Mouse (Mus musculus) CD4-positive, CD25-positive, alpha-beta regulatory T cell, adult 4 months (primary cell): ENCODE measurements around the gene Il17rb. TPM values are rescaled to one million over a fixed set of nuclear protein-coding genes. Genes with fewer than 3 reads are reported as not detected.

Source experiments
- ATAC-seq: one replicate; pipeline ENCODE4 v1.8.0; 2017
- polyA plus RNA-seq, 2 experiments: library from polyadenylated mRNA; unstranded; fragments of 100-300 nt; shearing (Covaris generic); gene quantifications; one replicate each; pipeline ENCODE4 v1.2.1; 2017

Il17rb gene
- 1 to 10 TPM; 3.1 to 4.5 TPM for polyA plus RNA-seq

DNA sequence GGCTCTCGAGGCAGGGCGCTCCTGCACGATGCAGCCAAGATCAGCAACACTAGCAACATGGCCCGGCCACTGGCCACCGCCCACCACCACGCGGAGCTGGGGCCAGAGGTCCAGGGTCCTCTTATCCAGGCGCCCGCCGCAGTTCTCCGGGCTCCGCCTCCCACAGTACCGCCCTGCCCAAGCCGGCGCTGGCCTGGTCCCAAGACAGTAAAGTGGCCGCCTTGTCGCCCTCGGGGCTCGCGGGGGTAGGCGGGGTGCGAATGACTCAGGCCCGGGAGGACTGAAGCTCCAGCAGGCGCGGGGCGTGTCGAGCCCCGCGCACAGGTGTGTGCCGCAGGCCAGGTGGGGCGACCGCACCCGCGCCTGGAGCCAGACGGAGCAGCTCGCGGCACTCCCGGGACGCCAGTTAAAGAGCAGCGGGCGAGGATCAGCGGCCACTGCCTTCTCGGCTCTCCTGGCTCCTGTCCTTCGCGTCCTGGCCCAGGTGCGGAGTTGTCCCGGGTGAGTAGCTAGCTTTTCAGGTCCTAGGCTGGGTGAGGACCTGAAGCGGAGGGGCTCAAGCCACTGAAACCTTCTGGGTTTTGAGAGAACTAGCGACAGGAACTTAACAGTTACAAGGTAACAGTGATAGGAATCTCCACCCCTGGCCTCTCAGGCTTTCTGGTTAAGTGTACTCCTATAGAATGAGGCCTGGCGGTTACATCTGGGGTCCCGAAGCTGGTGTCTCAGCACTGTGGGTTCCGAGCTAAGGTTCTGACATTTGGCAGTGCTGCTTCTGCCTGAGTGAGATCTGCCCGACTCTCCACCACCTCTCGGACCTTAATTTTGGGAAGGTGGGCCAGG lies at the start of gene Il17rb, which contains the start of gene Chdh:
TSS of gene Il17rb (minus strand) at position 164 of the 843 bp plus-strand sequence.
TSS of gene Chdh (plus strand) at position 291 of the 843 bp plus-strand sequence.
- peak; percentile 66 for ATAC-seq

DNA sequence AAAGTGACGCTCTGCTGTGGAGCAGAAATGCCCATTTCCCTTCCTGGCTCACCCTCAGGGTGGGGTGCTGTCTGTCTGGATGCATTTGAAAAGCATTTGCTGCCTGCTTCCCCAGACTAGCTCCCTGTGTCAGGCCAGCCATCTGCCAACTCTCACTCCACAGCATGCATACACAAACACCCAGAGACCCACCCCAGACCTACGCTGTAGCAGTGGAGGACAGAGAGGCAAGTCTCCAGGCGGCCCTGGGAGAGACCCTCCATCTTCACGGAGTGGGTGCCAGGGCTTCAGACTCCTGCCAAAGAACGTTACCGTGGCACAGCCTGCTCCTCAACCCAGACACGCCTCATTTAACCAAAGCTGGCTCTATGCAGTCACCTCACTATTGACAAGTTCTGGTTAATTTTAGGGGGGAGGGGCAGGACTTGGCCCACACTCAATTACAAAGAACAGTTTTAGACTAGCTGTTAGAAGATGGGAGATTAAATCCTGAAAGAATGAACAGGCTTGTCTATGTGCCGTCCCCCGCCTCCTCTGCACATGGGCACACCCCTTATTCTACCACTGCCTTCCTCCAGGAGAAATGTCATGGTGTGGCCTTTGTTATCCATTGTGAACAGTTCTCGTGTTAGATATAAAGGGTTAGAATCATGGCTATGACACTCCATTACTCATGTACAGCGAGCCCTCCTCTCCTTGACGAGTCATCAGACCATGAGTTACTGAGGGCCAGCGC lies 47.5 kb upstream of the Il17rb start:
- ATAC-seq, result no peak

DNA sequence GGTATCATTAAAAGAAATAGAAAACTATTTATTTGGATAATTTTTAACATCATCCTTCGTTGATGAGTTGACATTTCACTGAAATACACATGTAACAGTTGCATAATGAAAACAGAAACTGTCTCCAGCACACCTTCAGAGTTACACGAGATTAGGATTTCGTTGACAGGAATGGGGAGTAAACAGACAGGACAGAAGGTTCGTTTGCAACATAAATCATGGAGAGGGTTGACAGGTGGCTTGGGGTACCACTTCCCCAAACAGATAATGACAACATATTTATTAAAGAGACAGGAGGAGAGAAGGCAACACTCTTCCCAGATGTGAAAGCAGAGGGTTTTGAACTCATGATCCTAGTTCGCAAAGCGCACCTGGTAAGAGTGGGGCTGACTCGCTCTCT lies 46.2 kb upstream of the Il17rb start:
- no peak for ATAC-seq

DNA sequence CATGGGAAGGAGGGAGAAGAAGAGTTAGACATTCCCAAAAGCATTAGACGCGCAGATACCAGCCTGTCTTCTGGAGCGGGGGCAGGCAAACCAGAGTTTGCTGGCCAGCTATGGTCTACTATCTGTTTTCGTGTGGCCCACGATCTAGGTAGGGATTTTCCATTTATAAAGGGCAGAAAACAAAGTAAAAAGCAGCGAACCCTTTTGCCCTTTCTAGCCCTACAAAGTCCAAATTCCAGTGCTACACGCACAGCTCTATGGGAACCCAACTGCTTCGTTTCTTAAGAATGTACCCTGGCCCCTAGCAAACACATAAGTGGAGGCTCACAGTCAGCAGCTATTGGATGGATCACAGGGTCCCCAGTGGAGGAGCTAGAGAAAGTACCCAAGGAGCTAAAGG lies 41.6 kb upstream of the Il17rb start:
- no peak for ATAC-seq

DNA sequence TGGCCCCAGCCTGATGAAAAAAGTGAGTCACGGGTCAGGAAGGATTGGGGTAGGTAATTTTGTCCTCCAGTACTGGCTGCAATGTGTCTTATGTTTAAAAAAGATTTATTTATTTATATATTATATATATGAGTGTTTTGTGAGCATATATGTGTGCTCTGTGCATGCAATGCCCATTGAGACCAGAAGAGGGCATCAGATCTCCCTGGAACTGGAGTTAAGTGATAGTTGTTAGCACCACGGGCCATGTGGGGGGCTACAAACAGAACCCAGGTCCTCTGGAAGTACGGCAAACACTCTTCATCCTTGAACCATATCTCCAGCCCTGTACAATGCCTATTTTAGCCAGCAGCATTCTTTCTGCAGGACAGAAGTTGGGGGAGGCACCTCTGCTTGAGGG lies 39.4 kb upstream of the Il17rb start:
- no peak for ATAC-seq

DNA sequence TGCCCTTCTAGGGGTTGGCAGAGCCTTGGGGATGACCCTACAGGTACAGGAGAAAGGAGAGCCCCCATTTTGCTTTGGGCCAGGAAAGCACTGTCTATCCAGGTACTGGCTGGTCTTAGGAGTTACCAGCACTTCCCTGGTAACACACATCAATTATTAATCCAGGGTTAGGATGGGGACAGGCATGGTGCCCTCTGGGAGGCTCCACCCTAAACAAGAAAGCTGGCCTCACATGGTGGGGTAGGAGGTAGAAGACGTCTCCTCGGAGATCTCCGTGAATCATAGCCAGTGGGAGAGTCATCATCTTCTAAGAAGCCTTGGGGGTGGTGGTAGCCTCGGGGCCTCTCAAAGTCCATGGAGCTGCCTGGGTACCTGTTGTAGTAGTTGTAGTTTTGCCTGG lies 38.3 kb upstream of the Il17rb start:
- ATAC-seq, result no peak

DNA sequence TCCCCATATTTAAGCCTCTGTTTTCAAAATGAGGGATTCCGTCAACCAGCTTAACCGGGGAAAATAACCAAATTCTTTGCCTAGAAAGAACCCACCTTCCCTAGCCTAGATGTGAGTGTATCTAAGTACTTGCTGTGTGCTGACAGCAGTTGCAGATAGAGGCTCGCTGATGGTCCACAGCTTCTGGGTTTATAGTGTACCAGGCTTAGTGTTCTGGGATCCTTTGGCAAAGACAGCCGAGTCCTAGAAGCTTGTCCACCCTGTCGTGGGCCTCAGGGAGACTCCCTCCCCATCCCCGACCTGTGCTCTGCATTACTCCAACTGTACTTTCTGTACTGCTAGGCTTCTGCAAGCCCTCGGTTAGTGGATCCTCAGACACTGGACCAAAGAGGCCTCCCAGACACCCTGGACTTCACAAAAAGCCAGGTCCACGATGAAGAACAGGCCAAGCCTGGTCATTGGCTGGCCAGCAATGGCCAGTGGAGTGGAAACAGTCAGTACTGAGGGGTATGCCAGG lies 37.1 kb upstream of the Il17rb start:
- ATAC-seq, result no peak

DNA sequence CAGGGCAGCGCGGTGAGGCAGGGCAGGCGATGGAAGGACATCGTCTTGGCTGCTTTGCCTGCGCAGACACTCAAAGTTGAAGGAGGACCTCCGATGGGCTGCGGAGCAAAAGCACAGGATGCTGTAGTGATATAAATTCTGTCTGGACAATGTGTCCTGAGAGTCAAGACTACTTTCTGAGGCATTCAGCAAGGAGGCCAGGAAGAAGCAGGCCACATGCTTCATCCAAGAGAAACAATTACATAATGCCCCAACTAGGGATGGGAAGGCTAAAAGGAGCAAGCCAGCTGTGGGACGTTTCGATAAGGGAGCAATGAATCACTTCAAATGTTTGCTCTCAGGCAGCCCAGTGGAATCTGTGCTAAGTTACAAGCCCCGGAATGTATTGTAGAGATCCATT lies 36.5 kb upstream of the Il17rb start:
- no peak for ATAC-seq

DNA sequence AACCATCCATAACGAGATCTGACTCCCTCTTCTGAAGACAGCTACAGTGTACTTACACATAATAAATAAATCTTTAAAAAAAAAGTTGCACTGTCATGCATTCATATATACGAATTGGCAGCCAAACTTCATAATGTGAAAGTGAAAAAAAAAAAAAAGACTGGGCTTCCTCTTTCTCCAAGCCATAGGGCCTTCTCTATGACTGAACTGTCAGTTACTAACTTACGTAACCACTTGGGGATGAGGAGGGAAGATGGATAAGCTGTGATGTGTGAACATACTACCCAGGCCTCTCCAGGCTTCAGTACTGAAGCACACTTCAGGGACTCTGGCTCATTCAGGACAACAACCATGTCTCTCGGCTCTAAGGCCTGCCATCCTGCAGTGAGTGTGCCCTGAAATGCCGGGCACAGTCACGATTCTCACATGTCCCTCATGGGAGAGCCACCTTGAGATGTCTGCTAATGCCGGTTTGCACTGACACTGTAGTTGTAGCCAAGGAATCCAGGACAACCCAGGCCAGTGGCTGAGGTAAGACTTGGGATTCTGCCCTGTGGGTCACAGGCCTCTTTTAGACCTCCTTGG lies 34.8 kb upstream of the Il17rb start:
- no peak for ATAC-seq

DNA sequence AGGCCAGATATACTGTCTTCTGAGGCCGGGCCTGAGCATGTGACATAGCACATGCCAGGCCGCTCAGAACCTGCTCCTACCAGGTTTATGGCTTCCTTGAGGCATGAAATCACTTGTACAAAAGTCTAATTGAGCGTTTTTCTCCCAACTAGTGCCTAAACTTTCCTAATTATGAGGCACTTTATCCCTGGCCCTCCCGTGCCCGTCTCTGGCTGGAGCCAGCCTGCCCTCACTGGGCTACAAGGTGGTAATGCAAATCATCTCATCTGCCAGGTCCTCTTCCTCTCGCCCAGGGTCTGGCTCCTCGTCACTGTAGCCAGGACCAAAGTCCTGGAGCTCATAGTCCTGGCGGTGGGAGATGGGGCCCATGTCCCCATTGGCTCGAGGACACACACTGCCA lies 33.1 kb upstream of the Il17rb start:
- ATAC-seq, result no peak

DNA sequence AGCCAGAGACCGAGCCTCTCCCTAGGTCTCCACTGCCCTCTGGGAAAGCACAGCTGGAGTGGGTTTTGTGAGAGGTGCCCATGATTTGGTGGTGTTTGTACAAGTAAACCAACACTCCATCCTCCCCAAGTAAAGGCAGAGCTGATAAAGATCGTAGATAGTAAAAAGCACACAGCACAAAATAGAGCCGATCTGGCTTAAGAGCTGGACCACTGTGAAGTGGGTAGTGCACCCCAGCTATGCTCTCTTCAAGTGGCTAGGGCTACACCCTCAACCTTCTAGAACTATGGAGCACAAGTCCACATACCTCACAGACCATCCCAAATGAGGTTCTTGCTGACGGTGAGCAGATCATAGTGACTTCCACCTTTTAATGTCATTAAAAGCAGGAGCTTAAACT lies 30.7 kb upstream of the Il17rb start:
- no peak for ATAC-seq

DNA sequence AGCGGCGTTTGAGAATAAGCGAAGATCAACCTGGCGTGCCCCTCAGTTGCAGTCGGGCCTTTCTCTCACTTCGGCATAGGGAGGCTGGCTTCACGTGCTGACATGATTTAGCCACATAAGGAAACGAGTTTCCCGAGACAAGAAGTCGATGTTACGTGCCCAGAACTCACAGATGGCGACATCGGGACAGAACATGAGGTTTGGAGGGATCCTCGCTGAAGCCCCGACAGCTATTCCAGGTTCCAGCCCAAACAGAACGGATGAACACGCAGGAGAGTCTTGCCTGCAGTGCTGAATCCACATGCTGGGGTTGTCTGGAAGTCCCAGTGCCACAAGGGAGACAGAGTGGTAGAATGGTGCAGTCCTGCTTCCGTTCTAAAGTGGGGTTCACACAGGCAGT lies 29.7 kb upstream of the Il17rb start:
- ATAC-seq, result no peak

DNA sequence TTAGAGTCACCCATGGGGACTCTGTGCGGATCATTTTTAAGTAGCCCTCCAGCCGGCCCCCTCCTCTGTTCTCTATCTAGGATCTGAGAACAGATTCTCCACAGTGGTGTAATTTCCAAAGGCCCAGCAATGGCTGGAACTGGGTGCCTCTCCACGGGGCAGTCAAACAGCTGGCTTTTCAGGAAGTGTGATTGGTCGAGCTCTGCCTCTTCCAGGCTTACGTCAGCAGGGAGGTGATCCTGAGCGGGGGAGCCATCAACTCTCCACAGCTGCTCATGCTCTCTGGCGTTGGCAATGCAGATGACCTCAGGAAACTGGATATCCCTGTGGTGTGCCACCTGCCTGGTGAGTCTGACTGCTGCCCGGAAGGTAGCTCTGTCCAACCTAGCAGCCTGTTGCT lies 24.7 kb upstream of the Il17rb start:
- ATAC-seq, result no peak

DNA sequence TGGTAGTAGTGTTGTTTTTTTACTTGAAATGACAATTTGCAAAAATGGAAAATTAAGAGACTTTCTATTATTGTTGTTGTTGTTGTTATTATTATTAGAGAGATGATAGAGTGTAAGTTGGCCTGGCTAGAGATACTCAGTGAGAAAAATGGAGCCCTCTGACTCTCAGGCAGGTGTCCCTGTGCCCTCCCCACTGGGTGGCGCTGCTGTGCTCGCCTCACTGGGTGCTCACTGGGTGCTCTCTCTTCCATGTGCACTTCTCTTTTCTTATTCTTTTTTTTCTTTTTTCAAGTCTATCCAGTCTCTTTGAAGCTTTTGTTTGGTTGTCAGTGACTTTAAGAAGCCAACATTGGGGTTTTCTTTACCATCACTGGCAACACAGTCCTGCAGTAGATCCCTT lies 18.7 kb upstream of the Il17rb start:
- ATAC-seq, result peak; percentile 49

DNA sequence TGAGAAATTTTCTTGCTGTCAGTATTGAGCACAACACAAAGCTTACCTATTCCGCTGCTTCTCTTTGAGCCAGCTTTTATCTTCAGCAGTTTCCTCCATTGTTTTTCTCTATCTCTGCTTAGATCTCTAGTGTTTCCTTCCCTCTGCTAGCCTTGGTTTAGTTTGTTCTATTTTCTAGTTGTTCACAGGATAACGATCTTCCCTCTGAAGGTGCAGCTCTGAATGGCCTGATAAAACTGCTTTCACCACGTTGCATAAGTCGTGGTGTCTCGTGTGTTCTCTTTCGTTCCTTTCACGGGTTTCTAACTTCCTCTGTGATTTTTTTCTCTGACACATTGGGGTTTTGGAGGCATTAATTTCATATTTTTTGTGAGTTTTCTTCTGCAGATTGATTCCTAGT lies 15.7 kb upstream of the Il17rb start:
- peak; percentile 77 for ATAC-seq

DNA sequence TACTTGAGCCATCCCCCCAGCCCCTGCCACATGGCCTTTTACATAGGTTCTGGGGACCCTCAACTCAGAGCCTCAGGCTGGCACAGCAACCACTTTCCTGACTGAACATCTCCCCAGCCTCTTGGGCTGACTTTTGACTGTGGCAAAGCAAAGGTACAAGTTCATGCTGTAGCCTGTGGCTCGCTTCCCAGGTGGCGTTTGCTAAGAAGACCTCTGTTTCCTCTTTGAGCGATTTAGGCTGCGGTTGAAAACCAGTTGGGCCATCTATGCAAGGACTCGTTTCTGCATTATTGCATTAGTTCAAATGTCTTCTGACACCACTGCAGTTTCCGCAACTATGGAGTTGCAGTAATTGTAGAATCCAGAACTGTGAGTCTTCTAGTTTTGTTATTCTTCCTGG lies 13.8 kb upstream of the Il17rb start:
- ATAC-seq, result no peak

DNA sequence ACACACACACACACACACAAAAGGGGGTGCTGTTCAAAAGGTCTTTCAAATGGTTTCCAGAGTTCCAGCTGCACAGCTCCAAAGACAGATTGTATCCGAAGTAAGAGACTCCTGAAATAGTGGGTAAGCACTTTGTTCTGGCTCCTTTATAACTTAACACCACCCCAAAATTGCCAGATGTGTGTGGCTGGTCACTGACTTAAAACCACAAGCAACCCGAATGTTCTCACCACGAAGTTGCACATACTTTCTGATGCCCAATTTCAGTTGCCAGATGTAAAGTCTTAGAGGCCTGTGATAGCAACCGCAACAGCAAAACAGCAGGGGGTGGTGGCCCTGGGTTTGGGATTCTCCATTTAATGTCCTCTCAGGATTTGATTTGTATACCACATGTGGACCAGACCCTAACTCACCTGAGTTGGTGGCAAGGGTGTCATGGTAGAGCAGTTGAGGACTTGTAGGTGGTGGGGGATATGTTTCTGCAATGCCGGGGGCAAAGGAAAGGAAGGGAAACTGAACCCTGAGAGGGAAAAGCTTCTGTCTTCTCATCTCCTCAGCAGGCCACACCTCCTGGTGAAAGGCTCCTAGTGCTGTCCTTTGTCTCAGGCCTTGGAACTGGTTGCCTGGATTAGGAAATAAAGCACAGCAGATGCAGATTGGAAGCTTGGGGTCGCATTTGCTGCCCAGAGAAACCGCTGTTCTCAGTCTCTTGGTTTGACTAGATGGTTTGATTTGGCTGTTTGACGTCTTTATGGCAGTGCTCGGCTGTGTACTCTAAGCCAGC lies 11.3 kb upstream of the Il17rb start:
- ATAC-seq, result no peak

DNA sequence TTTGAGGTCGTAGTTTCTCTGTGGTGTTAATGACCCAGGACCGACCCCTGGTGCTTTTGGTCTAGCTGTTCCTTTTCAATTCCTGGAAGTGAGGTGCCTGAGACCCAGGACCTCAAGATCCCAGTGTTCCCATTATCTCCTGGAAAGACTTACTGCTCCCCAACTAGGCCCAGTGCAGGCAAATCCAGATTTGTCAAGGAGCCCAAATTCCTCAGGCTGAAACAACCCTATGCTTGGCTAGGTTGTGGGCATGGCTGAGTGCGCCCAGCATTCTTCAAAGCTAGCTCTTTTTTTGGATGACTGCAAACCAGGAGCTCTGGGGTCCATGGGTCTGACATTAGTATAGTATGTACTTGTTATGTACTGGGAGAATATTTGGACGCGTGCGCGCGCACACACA lies 10.7 kb upstream of the Il17rb start:
- no peak for ATAC-seq

DNA sequence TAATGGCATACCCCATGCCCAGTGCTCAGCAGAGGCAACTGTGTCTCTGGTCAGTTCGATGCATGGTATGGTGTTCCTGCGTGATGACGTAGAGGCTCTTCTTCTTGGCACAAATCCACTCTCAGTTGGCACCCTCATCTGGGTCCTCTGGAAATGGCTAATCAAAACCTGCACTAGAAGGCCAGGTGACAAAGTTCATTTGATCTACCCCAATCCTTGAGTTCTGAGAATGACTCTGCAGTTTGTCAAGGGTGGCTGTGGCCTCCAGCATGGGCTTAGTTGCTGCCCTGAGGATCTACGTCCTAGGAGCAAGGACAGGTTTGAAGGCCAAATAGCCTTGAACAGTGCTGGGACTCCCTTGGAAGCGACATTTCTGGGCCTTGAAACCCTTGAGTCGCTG lies 10.2 kb upstream of the Il17rb start:
- no peak for ATAC-seq

DNA sequence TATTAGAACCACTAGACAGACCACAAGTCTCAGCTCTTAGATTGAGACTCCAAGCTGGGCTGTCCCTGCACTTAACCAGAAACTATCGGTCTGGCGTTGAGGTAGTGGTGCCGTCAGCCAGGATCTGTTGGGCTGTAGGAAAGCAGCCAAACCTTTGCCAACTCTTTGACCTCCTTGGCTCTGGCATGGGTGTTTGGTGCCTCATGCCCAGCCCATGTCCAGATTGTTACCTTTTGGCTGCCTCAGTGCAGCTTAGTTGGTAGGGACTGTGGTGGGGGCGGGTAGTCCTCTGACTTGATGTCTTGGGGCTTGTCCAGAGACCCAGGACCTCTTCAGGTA lies 9.7 kb upstream of the Il17rb start:
- ATAC-seq, result no peak

DNA sequence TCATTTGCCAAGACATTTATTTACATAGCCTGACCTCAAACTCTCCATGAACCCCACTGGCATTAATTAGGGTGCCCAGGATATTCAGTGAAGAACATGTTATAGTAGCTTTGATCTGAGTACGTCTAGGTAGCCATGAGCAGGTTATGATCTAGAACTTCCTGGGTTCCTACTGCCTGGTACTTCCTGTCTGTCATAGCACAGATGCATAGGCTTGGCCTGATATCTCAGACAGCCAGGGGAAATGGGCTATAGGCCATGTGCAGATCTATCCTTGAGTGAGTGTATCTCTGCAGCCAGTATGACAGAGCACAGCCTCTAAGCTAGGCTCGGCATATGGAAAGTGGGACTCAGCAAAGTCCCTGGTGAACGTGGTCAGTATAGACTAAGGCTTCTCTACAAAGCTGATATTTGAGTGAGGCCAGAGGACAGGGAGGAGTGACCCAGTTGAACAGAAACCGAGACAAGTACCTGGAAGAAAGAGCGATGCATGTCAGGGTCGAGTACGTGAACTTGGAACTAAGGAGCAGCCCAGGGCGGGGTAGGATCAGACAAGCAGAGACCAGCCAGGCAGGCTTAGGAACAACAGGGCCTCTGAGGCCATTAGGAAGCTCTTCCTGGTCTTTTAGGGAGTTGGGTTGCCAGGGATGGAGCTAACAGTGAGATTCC lies 9.2 kb upstream of the Il17rb start:
- peak; percentile 46 for ATAC-seq

DNA sequence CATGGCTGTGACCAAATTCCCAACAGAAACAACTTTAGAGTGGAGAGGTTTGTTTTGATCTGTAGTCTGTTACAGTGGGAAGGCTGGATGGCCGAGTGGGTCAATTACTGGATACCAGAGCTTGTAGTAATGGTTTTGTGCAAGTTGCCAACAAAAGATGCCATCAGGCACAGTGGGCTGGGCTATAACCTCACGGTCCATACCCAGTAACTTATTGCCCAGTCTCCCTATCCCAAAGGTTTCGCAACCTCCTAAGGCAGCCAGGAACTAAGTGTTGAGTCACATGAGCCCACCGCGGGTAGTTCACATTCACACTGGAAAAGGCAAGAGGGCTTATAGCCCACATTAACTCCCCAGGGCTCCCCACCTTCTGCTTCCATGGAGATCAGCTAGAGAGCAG lies 8.0 kb upstream of the Il17rb start:
- no peak for ATAC-seq
